Mouse (Mus musculus): Measurements from ENCODE around the gene Cacng6. TPM values are rescaled to one million over a fixed set of nuclear protein-coding genes. Genes with fewer than 3 reads are reported as not detected.

Cacng6 gene
- 0.46 TPM for polyA plus RNA-seq (2014; fragmentation: Illumina TruSeq; extraction: RNeasy Lipid Tissue Mini Kit (QIAGEN cat#74804))

DNA sequence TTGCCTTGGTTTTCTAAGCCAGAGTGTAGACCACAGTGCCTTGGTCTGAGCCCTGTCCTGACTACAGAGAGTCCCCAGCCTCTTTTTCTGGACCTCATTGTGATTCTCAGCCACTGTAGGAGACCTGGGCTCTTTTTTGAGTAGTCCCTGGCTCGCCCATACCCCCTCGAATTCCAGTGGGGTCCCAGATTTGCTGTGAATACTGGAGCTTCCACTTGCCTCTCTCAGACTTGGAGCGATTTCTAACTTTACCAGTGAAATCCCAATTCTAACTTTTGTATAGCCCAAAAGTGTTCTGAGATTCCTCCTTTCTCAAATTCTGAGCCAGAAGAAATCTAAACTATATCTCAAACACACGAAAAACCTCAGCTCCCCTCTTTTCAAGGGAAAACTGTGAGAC is at the start of gene Cacng6:
Cacng6 (plus strand) TSS at position 301 of the 400 bp plus-strand sequence.

DNA sequence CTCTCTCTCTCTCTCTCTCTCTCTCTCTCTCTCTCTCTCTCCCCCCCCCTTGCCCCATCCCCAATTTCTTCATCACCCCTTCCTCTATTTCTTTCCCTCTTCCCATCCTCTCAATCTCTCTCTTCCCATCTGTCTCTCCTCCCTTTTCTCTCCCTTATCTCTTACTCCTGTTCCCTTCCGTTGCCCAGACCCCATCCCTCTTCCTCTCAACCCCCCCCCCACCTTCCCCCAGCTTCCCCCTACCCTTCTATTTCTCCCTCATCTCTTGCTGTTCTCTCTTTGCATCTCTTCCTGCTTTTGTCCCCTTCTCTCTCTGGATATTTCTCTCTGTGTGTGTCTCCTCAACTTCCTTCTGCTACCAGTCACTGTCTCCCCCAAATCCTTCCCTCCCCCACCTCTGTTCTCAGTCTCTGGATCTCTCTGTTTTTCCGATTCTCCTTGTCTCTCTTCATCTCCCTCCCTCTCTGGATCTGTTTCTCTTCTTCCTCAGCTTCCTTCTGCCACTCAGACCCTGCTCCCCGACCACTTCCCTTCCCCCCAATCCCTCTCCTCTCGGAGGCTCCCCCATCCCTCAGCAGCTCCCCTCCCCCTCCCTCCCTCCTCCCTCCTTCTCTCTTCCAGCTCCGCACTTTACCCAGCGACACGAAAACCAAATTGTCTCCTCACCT is 33.4 kb upstream of the Cacng6 start, which contains the start of gene Cacng8:
Cacng8 (plus strand) TSS at position 271 of the 668 bp plus-strand sequence.

Other genes starting within 250 kb of the Cacng6 start
- not detected for gene Nlrp12, start 174.5 kb upstream of the Cacng6 start, polyA plus RNA-seq (2014; fragmentation: Illumina TruSeq; extraction: RNeasy Lipid Tissue Mini Kit (QIAGEN cat#74804))
- gene Myadm, start 135.1 kb upstream of the Cacng6 start, polyA plus RNA-seq (2014; fragmentation: Illumina TruSeq; extraction: RNeasy Lipid Tissue Mini Kit (QIAGEN cat#74804)): 168 TPM
- not detected for gene Prkcg, start 135.0 kb upstream of the Cacng6 start, polyA plus RNA-seq (2014; fragmentation: Illumina TruSeq; extraction: RNeasy Lipid Tissue Mini Kit (QIAGEN cat#74804))
- 1.5 TPM for gene Cacng7, start 91.2 kb upstream of the Cacng6 start, polyA plus RNA-seq (2014; fragmentation: Illumina TruSeq; extraction: RNeasy Lipid Tissue Mini Kit (QIAGEN cat#74804))
- gene Cacng8, start 33.5 kb upstream of the Cacng6 start, polyA plus RNA-seq (2014; fragmentation: Illumina TruSeq; extraction: RNeasy Lipid Tissue Mini Kit (QIAGEN cat#74804)): not detected
- gene Tarm1, start 78.4 kb downstream of the Cacng6 start, polyA plus RNA-seq (2014; fragmentation: Illumina TruSeq; extraction: RNeasy Lipid Tissue Mini Kit (QIAGEN cat#74804)): not detected
- gene Oscar, start 192.0 kb downstream of the Cacng6 start, polyA plus RNA-seq (2014; fragmentation: Illumina TruSeq; extraction: RNeasy Lipid Tissue Mini Kit (QIAGEN cat#74804)): 0.26 TPM
- gene Ndufa3, start 193.2 kb downstream of the Cacng6 start, polyA plus RNA-seq (2014; fragmentation: Illumina TruSeq; extraction: RNeasy Lipid Tissue Mini Kit (QIAGEN cat#74804)): 10.4 TPM
- gene Tfpt, start 205.7 kb downstream of the Cacng6 start, polyA plus RNA-seq (2014; fragmentation: Illumina TruSeq; extraction: RNeasy Lipid Tissue Mini Kit (QIAGEN cat#74804)): 1.0 TPM
- gene Prpf31, start 205.8 kb downstream of the Cacng6 start, polyA plus RNA-seq (2014; fragmentation: Illumina TruSeq; extraction: RNeasy Lipid Tissue Mini Kit (QIAGEN cat#74804)): 21.1 TPM
- gene Cnot3, start 221.1 kb downstream of the Cacng6 start, polyA plus RNA-seq (2014; fragmentation: Illumina TruSeq; extraction: RNeasy Lipid Tissue Mini Kit (QIAGEN cat#74804)): 19.9 TPM
- gene Leng1, start 241.6 kb downstream of the Cacng6 start, polyA plus RNA-seq (2014; fragmentation: Illumina TruSeq; extraction: RNeasy Lipid Tissue Mini Kit (QIAGEN cat#74804)): 5.0 TPM